Mouse (Mus musculus): ENCODE measurements around the gene Mob3b.

Mob3b gene

GRCm38 (mm10) chr4:35148326-35148725 is 9.0 kb downstream of the Mob3b start:
- DNase-seq (ENCODE audit: low spot score), result no peak

DNA sequence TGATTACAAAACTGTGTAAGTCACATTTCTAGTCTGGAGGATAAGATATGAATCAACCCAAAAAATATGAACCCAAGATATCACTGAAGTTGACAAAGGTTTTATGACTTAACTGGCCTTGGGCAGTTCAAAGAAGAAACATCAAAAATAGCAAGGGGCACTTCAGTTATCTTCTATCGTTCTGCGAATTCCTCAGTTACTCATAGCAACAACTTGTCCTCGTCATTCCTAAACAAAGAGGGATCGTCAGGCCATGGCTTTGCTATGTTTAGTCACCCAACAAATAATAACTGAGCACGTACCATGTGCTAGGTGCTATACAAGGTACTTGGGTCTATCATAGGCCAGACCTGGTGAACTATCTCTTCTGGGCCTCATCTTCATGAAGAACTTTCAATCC is 10.7 kb downstream of the Mob3b start:
- no peak for DNase-seq (ENCODE audit: low spot score)

GRCm38 (mm10) chr4:35145726-35146125 is 11.6 kb downstream of the Mob3b start:
- DNase-seq (ENCODE audit: low spot score), result no peak

- DNase-seq (ENCODE audit: low spot score), result no peak
Measured at GRCm38 (mm10) chr4:35143472-35144102, 13.7 kb downstream of the Mob3b start.

- DNase-seq (ENCODE audit: low spot score), result no peak
Measured at GRCm38 (mm10) chr4:35140317-35140716, 17.0 kb downstream of the Mob3b start.

DNA sequence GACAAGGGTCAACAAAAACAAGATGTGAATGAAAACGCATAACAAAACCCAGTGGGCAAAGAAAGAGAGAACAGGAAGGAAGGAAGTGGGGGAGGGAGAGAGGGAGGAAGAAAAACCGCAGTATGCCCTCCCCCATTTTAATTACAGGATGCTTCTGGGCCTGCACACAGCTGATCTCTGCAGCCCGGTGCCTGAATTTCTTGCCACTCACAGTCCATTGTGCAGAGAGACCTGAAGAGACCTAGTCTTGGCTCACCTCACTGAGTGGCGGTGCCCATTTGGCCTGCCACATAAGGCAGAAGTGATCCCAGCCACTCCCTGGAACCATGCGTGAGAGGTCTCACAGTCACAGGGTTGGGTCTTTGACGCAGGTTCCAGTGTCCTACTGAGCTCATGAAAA is 19.2 kb downstream of the Mob3b start:
- no peak for DNase-seq (ENCODE audit: low spot score)

DNA sequence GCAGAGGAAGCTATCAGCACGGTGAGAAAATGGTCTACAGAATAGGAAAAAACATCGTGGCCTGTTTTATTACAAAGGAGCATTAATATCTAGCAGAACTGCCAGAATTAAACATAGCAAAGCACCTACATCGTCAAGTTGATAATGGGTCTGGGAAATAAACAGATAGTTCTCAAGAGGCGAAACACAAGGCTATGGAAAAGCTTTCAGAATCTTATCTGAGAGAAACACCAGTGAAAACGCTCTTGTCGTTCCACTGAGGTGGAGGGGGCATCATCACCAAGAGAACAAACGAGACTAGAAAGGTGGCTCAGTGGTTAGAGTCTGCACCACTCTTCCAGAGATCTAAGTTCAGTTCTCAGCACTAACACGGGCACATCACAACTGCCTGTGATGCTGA is 20.3 kb downstream of the Mob3b start:
- DNase-seq (ENCODE audit: low spot score), result no peak

DNA sequence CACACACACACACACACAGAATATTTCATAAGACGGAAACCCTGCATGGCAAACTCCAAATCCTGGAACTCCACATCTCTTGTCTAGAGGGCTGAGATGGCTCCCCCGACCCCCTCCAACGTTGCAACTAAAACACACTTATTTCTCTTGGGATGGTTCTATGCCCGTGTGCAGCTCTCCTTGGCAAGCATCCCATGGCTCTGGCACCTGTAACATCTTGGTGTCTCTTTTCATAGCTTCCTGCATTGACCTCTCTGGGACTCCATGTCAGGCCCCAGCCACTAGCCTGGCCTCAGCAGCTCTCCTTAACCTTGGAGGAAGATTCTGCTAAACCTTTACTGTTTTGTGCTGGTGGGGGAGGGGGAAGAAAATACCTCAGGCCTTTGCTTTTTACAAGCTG is 21.5 kb downstream of the Mob3b start:
- DNase-seq (ENCODE audit: low spot score), result no peak

DNA sequence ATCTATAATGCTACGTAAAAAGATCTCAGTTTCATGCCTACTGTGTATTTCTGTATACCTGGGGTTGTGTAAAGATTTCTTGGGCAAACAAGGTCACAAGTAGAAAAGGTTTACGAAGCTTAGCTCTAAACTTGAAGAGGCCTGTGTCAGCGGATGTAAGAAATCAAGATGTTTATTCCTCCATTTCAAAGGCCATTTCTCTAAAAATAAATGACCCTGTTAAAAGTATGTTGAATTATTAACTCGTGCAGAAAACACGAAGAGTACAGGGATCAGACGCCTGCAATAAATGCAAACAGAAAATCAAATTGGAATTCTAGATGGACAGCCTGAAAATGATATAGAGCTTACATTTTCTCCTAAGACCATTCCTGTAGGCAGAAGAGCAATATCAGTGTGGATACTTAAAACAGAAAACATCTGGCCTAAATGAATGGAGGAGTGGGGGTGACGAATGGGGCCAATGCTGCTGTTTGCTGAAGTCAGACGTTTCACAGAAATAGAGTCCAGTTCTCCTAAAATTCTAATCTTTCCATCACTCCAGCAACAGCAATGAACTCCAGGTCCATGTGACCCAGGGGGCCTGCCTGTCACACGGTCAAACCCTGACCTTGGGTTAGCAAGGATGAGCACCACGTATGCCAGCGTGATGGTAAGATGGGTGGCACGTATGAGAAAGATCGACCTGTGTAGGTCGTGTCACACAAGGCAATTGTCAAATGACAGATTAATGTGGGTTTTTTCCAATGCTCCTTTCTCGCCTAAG is 22.3 kb downstream of the Mob3b start:
- no peak for DNase-seq (ENCODE audit: low spot score)

- no peak for DNase-seq (ENCODE audit: low spot score)
Measured at GRCm38 (mm10) chr4:35133411-35133810, 23.9 kb downstream of the Mob3b start.

GRCm38 (mm10) chr4:35131592-35131991 is 25.7 kb downstream of the Mob3b start:
- DNase-seq (ENCODE audit: low spot score), result no peak

- no peak for DNase-seq (ENCODE audit: low spot score)
Measured at GRCm38 (mm10) chr4:35130411-35130948, 26.8 kb downstream of the Mob3b start.

DNA sequence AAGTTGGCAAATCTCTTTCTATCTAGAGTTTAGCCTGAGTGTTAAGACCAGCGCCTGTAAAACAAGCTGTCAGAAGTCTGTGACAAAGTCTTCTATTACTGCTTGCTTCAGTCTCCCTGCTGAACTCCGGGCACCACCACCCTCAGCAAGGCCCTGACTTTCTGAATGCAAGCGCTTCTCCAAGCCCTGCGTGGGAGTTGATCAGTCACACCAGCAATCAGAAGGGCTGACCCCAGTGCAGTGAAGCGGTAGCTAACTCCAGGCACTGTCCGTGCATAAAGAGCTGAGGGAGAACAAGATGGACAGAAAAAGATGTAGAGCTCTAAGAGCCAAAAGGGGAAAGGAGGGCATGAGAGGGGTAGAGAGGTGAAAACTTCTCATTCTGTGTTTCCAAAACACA is 29.5 kb downstream of the Mob3b start:
- DNase-seq (ENCODE audit: low spot score), result no peak

DNA sequence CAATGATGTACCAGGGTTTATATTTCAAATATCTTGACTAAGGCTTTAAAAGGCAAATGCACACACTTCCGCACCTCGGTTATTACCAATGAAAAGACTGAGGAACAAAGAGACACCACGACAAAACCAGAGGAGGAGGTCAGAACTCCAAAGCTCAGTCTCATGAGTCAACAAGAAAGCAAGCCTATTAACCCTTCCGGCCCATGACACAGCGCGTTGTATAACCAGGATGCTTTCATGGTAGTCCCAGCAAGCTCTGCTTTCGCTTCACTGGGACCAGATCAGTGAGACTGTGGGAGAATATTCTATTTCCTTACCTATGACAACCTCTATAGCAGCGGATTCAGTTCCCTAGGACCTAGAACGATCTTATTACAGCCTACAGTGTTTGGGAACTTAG is 30.5 kb downstream of the Mob3b start:
- DNase-seq (ENCODE audit: low spot score), result no peak

DNA sequence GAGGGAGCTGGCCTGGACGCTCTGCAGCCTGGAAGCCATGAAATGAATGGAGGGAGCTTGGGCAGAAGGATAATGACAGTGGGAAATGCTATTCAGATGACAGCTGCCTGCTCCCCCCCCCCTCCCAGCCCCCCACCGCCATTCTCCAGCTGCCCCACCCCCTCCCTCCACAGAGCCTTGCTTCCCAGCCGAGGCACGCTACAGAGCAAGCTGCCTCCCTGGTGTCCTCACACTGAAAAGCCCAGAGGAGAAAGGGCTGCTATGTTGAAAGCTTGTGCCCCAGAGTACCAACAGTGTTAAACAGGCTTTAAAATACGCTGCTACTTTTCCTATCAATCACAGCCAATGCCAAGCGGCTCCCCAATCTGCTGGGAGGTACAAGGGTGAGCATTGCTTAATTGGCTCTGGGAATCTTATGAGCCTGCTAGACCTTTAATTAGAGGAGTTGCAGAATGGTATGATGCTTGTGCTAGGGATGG is 31.9 kb downstream of the Mob3b start:
- DNase-seq (ENCODE audit: low spot score), result no peak

DNA sequence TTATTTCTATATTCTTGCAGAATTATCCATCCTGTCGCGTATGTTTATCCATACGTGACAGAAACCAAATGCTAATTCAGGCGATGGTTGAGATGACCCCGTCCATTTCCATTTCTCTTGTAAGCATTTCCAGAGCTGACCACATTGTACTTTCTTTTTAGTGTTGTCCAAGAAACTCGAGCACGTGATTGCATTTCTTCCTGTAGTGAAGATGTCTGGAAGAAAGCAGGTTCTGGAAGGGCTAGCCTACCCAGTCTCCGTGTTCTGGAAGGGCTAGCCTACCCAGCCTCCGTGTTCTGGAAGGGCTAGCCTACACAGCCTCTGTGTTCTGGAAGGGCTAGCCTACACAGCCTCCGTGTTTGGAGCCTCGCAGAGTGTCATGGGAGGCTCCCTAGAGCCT is 33.3 kb downstream of the Mob3b start:
- DNase-seq (ENCODE audit: low spot score), result no peak

DNA sequence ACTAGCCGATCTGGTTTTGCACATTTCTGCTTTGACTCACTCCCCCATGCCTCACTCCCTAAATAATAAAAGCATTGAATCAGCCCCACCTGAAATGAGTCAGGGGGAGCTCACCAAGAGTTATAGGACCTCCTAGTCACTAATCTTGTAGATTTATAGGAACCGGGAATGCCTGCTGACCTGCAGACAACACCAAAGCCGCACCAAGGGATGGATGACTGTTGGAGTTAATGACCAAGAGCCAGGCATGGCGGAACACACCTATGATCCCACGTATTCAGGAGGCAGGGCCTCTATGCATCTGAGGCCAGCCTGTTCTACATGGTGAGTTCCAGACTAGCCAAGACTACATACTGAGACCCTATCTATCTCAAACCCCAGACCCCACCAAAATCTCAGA is 34.2 kb downstream of the Mob3b start:
- DNase-seq (ENCODE audit: low spot score), result no peak

DNA sequence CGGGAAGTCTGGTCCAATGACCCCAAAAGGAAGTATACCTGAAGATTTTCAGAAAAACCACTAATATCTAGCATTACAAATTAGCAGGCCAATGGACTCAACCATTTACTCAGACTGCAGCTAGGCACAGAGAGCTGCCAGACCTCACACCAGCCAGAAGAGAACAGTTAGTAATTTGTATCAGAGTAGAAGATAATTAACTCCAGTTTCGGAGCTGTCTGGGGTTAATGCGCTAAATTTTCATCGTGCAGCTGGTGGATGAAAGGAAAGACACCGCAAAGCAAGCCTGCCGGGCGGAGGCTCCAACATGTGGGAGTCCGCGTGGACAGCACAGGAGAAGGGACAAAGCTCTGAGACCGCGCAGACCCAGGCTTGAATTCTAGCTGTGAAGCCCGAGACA is 36.2 kb downstream of the Mob3b start:
- DNase-seq (ENCODE audit: low spot score), result no peak

GRCm38 (mm10) chr4:35120575-35120974 is 36.7 kb downstream of the Mob3b start:
- no peak for DNase-seq (ENCODE audit: low spot score)

GRCm38 (mm10) chr4:35120159-35120558 is 37.1 kb downstream of the Mob3b start:
- no peak for DNase-seq (ENCODE audit: low spot score)

- DNase-seq (ENCODE audit: low spot score), result no peak
Measured at GRCm38 (mm10) chr4:35118851-35119250, 38.4 kb downstream of the Mob3b start.

- DNase-seq (ENCODE audit: low spot score), result no peak
Measured at GRCm38 (mm10) chr4:35117144-35117543, 40.1 kb downstream of the Mob3b start.

GRCm38 (mm10) chr4:35115933-35116332 is 41.4 kb downstream of the Mob3b start:
- no peak for DNase-seq (ENCODE audit: low spot score)
